Mouse (Mus musculus) retina, postnatal 7 days (tissue): ENCODE measurements around the gene Vmn1r230.

Source experiments
- DNase-seq: peaks from one replicate; pipeline ENCODE4 v3.0.0-alpha.2; 2012; ENCODE audit warnings: low read depth, low spot score

Gene Vmn1r230

DNA sequence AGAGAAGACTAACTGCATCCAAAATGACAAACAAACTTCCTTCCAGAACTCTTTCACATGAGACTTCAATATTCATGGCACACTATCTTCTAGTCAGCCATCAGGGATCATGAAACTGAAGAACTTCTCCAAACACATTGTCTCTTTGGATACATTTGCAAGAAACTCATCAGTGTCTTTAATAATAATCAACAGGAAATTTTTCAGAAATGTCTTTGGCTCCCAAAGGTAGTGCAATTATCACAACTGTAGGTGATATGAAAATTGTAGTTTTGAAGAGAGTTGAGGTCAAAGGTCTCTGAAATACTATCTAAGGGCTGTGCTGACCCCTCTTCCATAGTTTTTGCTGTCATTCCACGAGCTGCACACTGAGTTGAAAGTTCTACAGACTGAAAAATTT is at the start of gene Vmn1r230:
Gene Vmn1r230 (plus strand): TSS at position 301 of the 400 bp plus-strand sequence.
- DNase-seq, result no peak

- no peak for DNase-seq
Measured at GRCm38 (mm10) chr17:20811255-20811654, 29.0 kb upstream of the Vmn1r230 start, which contains the start of gene Vmn1r229. TSS of gene Vmn1r229 (plus strand) at chr17:20811555.
